8 mouse cellular contexts compared by ENCODE assay signal in the genomic region with DNA sequence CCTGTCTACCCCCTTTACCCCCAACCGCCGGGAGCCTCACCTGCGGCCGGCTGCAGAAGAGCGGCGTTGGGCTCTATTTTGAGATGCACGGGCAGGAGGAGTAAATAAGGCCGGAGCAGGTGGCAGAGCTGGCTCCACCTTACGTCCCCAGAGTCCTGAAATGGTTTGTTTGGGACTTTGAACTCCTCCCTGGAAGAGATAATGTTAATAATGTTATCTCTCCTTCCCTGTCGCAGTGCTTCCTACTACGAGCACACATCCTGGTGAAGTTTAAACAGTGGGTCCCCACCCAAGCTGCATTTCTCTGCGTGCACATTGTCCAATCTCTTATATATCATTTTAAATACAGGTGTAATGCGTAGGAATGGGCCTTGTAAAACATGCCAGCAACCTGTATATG. TPM values are rescaled to one million over a fixed set of nuclear protein-coding genes. Genes with fewer than 3 reads are reported as not detected.
A peak's percentile ranks its signal among the peaks of the same experiment; 100 is the strongest.
DNase-seq lines count a peak whose midpoint lies in the region; ATAC-seq and TF ChIP-seq lines count a peak whose summit lies in the region.

No protein-coding gene starts in this region.

- no peaks in the 10 kb centered on the region for H3K36me3 ChIP-seq in kidney, adult 2 months (ENCODE audit: control insufficient read depth, insufficient read depth, low read length)
- no peaks in the 10 kb centered on the region for H3K36me3 ChIP-seq in hindbrain, embryonic 13.5 days
- H3K36me3 ChIP-seq in midbrain, embryonic 11.5 days (ENCODE audit: control insufficient read depth, insufficient read depth, low read length) = no peaks in the 10 kb centered on the region

- peak overlapping the region; percentile 74 for H3K4me2 ChIP-seq in hindbrain, embryonic 13.5 days
- H3K4me2 ChIP-seq in midbrain, embryonic 11.5 days = peak overlapping the region; percentile 88

- no peaks in the 10 kb centered on the region for H3K27me3 ChIP-seq in kidney, adult 2 months (replicated peaks; ENCODE audit: control insufficient read depth, insufficient read depth, low read length)
- peaks cover 13% of the 10 kb centered on the region; the same call in 1 of the 2 replicates for H3K27me3 ChIP-seq in hindbrain, embryonic 13.5 days
- peaks cover 3% of the 10 kb centered on the region; the same call in 1 of the 2 replicates for H3K27me3 ChIP-seq in midbrain, embryonic 11.5 days (ENCODE audit: control insufficient read depth, insufficient read depth, low read length)

- no peak overlapping the region for H3K27ac ChIP-seq in kidney, adult 2 months (ENCODE audit: insufficient read depth, low read depth, low read length)
- no peak overlapping the region for H3K27ac ChIP-seq in brown adipose tissue, adult 24 weeks (replicated peaks; ENCODE audit: low read depth, low read length)
- peak overlapping the region; percentile 55; the same call in 1 of the 2 replicates for H3K27ac ChIP-seq in hindbrain, embryonic 13.5 days
- no peak overlapping the region for H3K27ac ChIP-seq in midbrain, embryonic 11.5 days (ENCODE audit: low read depth, low read length)

- H3K9ac ChIP-seq in hindbrain, embryonic 13.5 days = peak overlapping the region; percentile 74
- H3K9ac ChIP-seq in midbrain, embryonic 11.5 days (ENCODE audit: low read length) = peak overlapping the region; percentile 72

- TF ChIP-seq CTCF in kidney, adult 2 months (conservative IDR thresholded peaks at IDR 0.05; ENCODE audit: insufficient read depth, insufficient read length, low read depth, low read length) = no peak

- no peak for DNase-seq in kidney, adult 2 months
- DNase-seq in kidney, postnatal 25 days = no peak
- peak; percentile 88 for DNase-seq in midbrain, embryonic 11.5 days (ENCODE audit: low spot score, missing footprints)
- no peak for DNase-seq in right cerebral cortex, postnatal 25 days
- DNase-seq in urinary bladder, postnatal 36 days (ENCODE audit: low spot score in 2 of 2) = no peak

- no peak for TF ChIP-seq POLR2A in kidney, adult 2 months (IDR thresholded peaks at IDR 0.05; ENCODE audit: low read depth, low read length)

- no peaks in the 10 kb centered on the region for H3K9me3 ChIP-seq in hindbrain, embryonic 13.5 days
- H3K9me3 ChIP-seq in midbrain, embryonic 11.5 days (ENCODE audit: control insufficient read depth, low read length) = no peaks in the 10 kb centered on the region

- no peak for ATAC-seq in hindbrain, embryonic 13.5 days (ENCODE audit: low FRiP score)
- ATAC-seq in midbrain, embryonic 11.5 days (ENCODE audit: low FRiP score) = no peak
- no peak for ATAC-seq in erythroid progenitor cell, adult 5-6 weeks (replicated peaks; ENCODE audit: low FRiP score, poor library complexity, severe bottlenecking)

- 18% methylated on average over 13 of the region's 13 CpGs for WGBS in kidney, adult 2 months
- WGBS in hindbrain, embryonic 13.5 days = 14% methylated on average over 13 of the region's 13 CpGs
- 17% methylated on average over 13 of the region's 13 CpGs for WGBS in midbrain, embryonic 11.5 days

- peak overlapping the region; percentile 57 for H3K4me3 ChIP-seq in kidney, adult 2 months (ENCODE audit: insufficient read depth, low read depth, low read length)
- H3K4me3 ChIP-seq in brown adipose tissue, adult 24 weeks (ENCODE audit: insufficient read depth, low read depth, low read length) = peak overlapping the region; percentile 67
- peak overlapping the region; percentile 77 for H3K4me3 ChIP-seq in hindbrain, embryonic 13.5 days
- H3K4me3 ChIP-seq in midbrain, embryonic 11.5 days (ENCODE audit: low read depth, low read length) = peak overlapping the region; percentile 82

- H3K4me1 ChIP-seq in kidney, adult 2 months (ENCODE audit: control insufficient read depth, insufficient read depth, low read length) = no peaks in the 10 kb centered on the region
- no peaks in the 10 kb centered on the region for H3K4me1 ChIP-seq in brown adipose tissue, adult 24 weeks (ENCODE audit: control insufficient read depth, insufficient read depth, insufficient read length, low read length)
- peaks cover 36% of the 10 kb centered on the region for H3K4me1 ChIP-seq in hindbrain, embryonic 13.5 days (replicated peaks)
- H3K4me1 ChIP-seq in midbrain, embryonic 11.5 days (ENCODE audit: control insufficient read depth, insufficient read depth, low read length) = peaks cover 24% of the 10 kb centered on the region

RNA-seq across cellular contexts. Expression of a gene that starts 0.8 kb away (rescaled TPM):
- 8.1 and 8.3 TPM in 2 replicates for polyA plus RNA-seq in kidney, adult 2 months (2012; rRNA removed)
- polyA plus RNA-seq in brown adipose tissue, adult 24 weeks (2012; ENCODE audit: insufficient read depth, insufficient read length, missing spikeins) = 2.4 and 3.5 TPM in 2 replicates
- polyA plus RNA-seq in hindbrain, embryonic 13.5 days (2015; fragmentation: Nextera tagmentation; extraction: Ambion mirVana) = 24.7 and 26.5 TPM in 2 replicates
- polyA plus RNA-seq in midbrain, embryonic 11.5 days (2014; fragmentation: Nextera tagmentation; extraction: Ambion mirVana) = 13.0 and 14.1 TPM in 2 replicates
- 0.42 and 2.5 TPM in 2 replicates for total RNA-seq in erythroid progenitor cell, adult 5-6 weeks (2015; ENCODE audit: low replicate concordance)
- total RNA-seq in erythroid progenitor cell, adult 5-6 weeks (2017; ENCODE audit: low replicate concordance) = 0.76 and 0.77 TPM in 2 replicates
